ENCODE assay signal across 28 mouse cellular contexts in genomic region chr5:91400493-91401096, GRCm38 (mm10). TPM values are rescaled to one million over a fixed set of nuclear protein-coding genes. Genes with fewer than 3 reads are reported as not detected.
DNase-seq lines count a peak whose midpoint lies in the region; ATAC-seq and TF ChIP-seq lines count a peak whose summit lies in the region.
"Had no signal": no experiment of that assay in that cellular context is flagged by ENCODE, and none has a peak within 500 bp of the region (broad histone marks: within the 10 kb centered on the region; RNA-seq: fewer than 3 reads in every experiment).

No protein-coding gene starts in this region.

- H3K36me3 ChIP-seq in kidney, embryonic 15.5 days, result no peaks in the 10 kb centered on the region
- H3K36me3 ChIP-seq in CH12.LX (replicated peaks in 1 of 2; ENCODE audit: control insufficient read depth in 1 of 2, insufficient read depth in 1 of 2, low read length in 1 of 2), result no peaks in the 10 kb centered on the region
- H3K36me3 ChIP-seq: forebrain, embryonic 10.5 days; G1E; heart, embryonic 12.5 days; heart, embryonic 15.5 days had no signal

- H3K4me3 ChIP-seq in kidney, embryonic 15.5 days (replicated peaks), result no peak overlapping the region
- H3K4me3 ChIP-seq in CH12.LX (replicated peaks in 1 of 3; ENCODE audit: low read depth in 2 of 3, low read length in 2 of 3, poor library complexity in 1 of 3), result no peak overlapping the region
- H3K4me3 ChIP-seq: forebrain, embryonic 10.5 days; forebrain, embryonic 13.5 days; gastrocnemius, adult 2 months; heart, embryonic 12.5 days; heart, embryonic 15.5 days had no signal

- 0 out of 2 replicates have a peak overlapping the region, but pooled peaks have one; percentile 75 for H3K4me2 ChIP-seq in kidney, embryonic 15.5 days
- no peak overlapping the region for H3K4me2 ChIP-seq in CH12.LX (ENCODE audit: insufficient read depth, low read depth, poor library complexity, severe bottlenecking)
- H3K4me2 ChIP-seq: forebrain, embryonic 13.5 days; heart, embryonic 12.5 days; heart, embryonic 15.5 days; hindbrain, embryonic 14.5 days had no signal

- H3K79me2 ChIP-seq in CH12.LX (replicated peaks; ENCODE audit: control insufficient read depth, extremely low read depth, insufficient read depth, poor library complexity, severe bottlenecking), result no peaks in the 10 kb centered on the region

- no peaks in the 10 kb centered on the region for H3K9me3 ChIP-seq in kidney, embryonic 15.5 days (replicated peaks)
- no peaks in the 10 kb centered on the region for H3K9me3 ChIP-seq in CH12.LX (replicated peaks; ENCODE audit: low read length)
- H3K9me3 ChIP-seq: forebrain, embryonic 10.5 days; forebrain, embryonic 13.5 days; G1E; heart, embryonic 12.5 days; heart, embryonic 15.5 days had no signal

- in situ Hi-C loops in CH12.LX (cut with MboI; ENCODE audit: low pct_ligation_motif_present, low pct_unique_long_range_greater_than_20kb, low sequenced_read_pairs), result no loop called here

- no peak overlapping the region for H3K9ac ChIP-seq in kidney, embryonic 15.5 days
- no peak overlapping the region for H3K9ac ChIP-seq in CH12.LX (ENCODE audit: insufficient read depth, low read depth)
- H3K9ac ChIP-seq: forebrain, embryonic 13.5 days; heart, embryonic 12.5 days; heart, embryonic 15.5 days; hindbrain, embryonic 14.5 days had no signal

- TF ChIP-seq POLR2A in CH12.LX (IDR thresholded peaks at IDR 0.05; ENCODE audit: low read depth, low read length), result no peak

- ATAC-seq in kidney, embryonic 15.5 days (replicated peaks; ENCODE audit: low FRiP score), result no peak
- ATAC-seq: CD4-positive, CD25-positive, alpha-beta regulatory T cell, adult 4 months; forebrain, embryonic 13.5 days; forebrain, embryonic 16.5 days; hindbrain, postnatal 0 days; inflammation-experienced regulatory T-cells, adult 6 months; intestine, embryonic 16.5 days had no signal

- peaks cover 15% of the 10 kb centered on the region; the same call in 1 of the 2 replicates for H3K4me1 ChIP-seq in kidney, embryonic 15.5 days
- H3K4me1 ChIP-seq in CH12.LX (ENCODE audit: control insufficient read depth in 1 of 2, insufficient read depth in 2 of 2), result peaks cover 2 to 12% of the 10 kb centered on the region in 2 experiments; a peak in 3 of 4 replicates

- H3K27me3 ChIP-seq in kidney, embryonic 15.5 days, result no peaks in the 10 kb centered on the region
- no peaks in the 10 kb centered on the region for H3K27me3 ChIP-seq in CH12.LX (replicated peaks)
- H3K27me3 ChIP-seq: forebrain, embryonic 13.5 days; heart, embryonic 12.5 days; heart, embryonic 15.5 days had no signal

- TF ChIP-seq CTCF in CH12.LX (conservative IDR thresholded peaks at IDR 0.05 in 1 of 2, IDR thresholded peaks at IDR 0.05 in 1 of 2; ENCODE audit: low read depth in 2 of 2, low read length in 2 of 2), result no peak

- WGBS in kidney, embryonic 15.5 days, result 51% methylated on average over 2 of the region's 2 CpGs

- no peak for DNase-seq in kidney, postnatal 4 days
- DNase-seq in CH12.LX (ENCODE audit: extremely low read depth), result no peak
- DNase-seq in brain, adult 2 months (ENCODE audit: low read depth, low spot score), result peak; percentile 24
- no peak for DNase-seq in layer of hippocampus, postnatal 25 days (ENCODE audit: extremely low spot score in 1 of 2, low spot score in 1 of 2)
- no peak for DNase-seq in layer of hippocampus, postnatal 14 days (ENCODE audit: low spot score in 2 of 2)
- DNase-seq: adrenal gland, adult 8-10 months; adrenal gland, postnatal 25 days; cerebellum, adult 18-20 months; cerebellum, adult 9-10 months; cerebellum, postnatal 14 days; gastrocnemius, adult 2 months; gastrocnemius, postnatal 14 days; heart, adult 18-20 months; heart, postnatal 10 days; heart, postnatal 4 days had no signal

- no peak for TF ChIP-seq EP300 in CH12.LX (IDR thresholded peaks at IDR 0.05; ENCODE audit: low read length)

- dilution Hi-C loops in CH12.LX (cut with MboI; ENCODE audit: extremely low pct_ligation_motif_present, extremely low pct_unique_long_range_greater_than_20kb, low sequenced_read_pairs), result no loop called here

- H3K27ac ChIP-seq in kidney, embryonic 15.5 days, result no peak overlapping the region
- no peak overlapping the region for H3K27ac ChIP-seq in CH12.LX (ENCODE audit: insufficient read depth, low read depth)
- H3K27ac ChIP-seq: forebrain, embryonic 10.5 days; forebrain, embryonic 13.5 days; gastrocnemius, adult 2 months; heart, embryonic 15.5 days; hindbrain, embryonic 14.5 days; hindbrain, postnatal 0 days had no signal

- TF ChIP-seq RAD21 in CH12.LX (IDR thresholded peaks at IDR 0.05; ENCODE audit: low read depth, low read length), result no peak

TF ChIP-seq in CH12.LX, 34 proteins besides CTCF, POLR2A, EP300 and RAD21:
- no peak for TF ChIP-seq MAZ (IDR thresholded peaks at IDR 0.05; ENCODE audit: low read depth, low read length)
- TF ChIP-seq MAFK (IDR thresholded peaks at IDR 0.05; ENCODE audit: insufficient replicate concordance, low read length), result peak; percentile 96

RNA-seq across cellular contexts. Expression of gene Btc, which starts 2.2 kb away (rescaled TPM):
- 8.6 and 10.9 TPM in 2 replicates for polyA plus RNA-seq in kidney, embryonic 15.5 days (2015; fragmentation: Nextera tagmentation; extraction: Ambion mirVana)
- total RNA-seq in CH12.LX (2012; rRNA removed) (not detected in 2 replicates), CH12.LX (2014; rRNA removed) (0.12 TPM in 2 replicates)
- polyA plus RNA-seq in CH12.LX (2012; ENCODE audit: insufficient read length, low read depth), result 0.09 and 0.16 TPM in 2 replicates
- total RNA-seq in layer of hippocampus, postnatal 25 days (2021), result under 1 TPM; 0.45 to 0.96 TPM
- under 1 TPM; 0.37 to 0.62 TPM for total RNA-seq in layer of hippocampus, postnatal 14 days (2021)
- polyA plus RNA-seq: forebrain, embryonic 10.5 days; G1E; hindbrain, embryonic 11.5 days; hindbrain, embryonic 14.5 days had no signal
